17 mouse cellular contexts compared by ENCODE assay signal in genomic region chr7:98486471-98486917, GRCm38 (mm10). TPM values are rescaled to one million over a fixed set of nuclear protein-coding genes. Genes with fewer than 3 reads are reported as not detected.
DNase-seq lines count a peak whose midpoint lies in the region; ATAC-seq and TF ChIP-seq lines count a peak whose summit lies in the region.
"Had no signal": no experiment of that assay in that cellular context is flagged by ENCODE, and none has a peak within 500 bp of the region (broad histone marks: within the 10 kb centered on the region; RNA-seq: fewer than 3 reads in every experiment).

No protein-coding gene starts in this region.

- H3K4me1 ChIP-seq in kidney, postnatal 0 days (replicated peaks; ENCODE audit: insufficient read depth, low read length): peaks cover 32% of the 10 kb centered on the region
- peaks cover 40% of the 10 kb centered on the region for H3K4me1 ChIP-seq in kidney, embryonic 16.5 days (ENCODE audit: insufficient read depth, low read length)
- H3K4me1 ChIP-seq in liver, embryonic 11.5 days (replicated peaks; ENCODE audit: control insufficient read depth, insufficient read depth, low read length): peaks cover 5% of the 10 kb centered on the region; the same call in 1 of the 2 replicates

- no peak overlapping the region for H3K4me2 ChIP-seq in kidney, postnatal 0 days (ENCODE audit: low read length)
- no peak overlapping the region for H3K4me2 ChIP-seq in kidney, embryonic 16.5 days (replicated peaks; ENCODE audit: low read depth, low read length)
- H3K4me2 ChIP-seq in liver, embryonic 11.5 days: no peak overlapping the region
- H3K4me2 ChIP-seq: hindbrain, embryonic 15.5 days; liver, embryonic 15.5 days; stomach, embryonic 15.5 days had no signal

- WGBS in kidney, postnatal 0 days: 32% methylated on average over 7 of the region's 7 CpGs
- WGBS in kidney, embryonic 16.5 days: 37% methylated on average over 7 of the region's 7 CpGs
- WGBS in liver, embryonic 11.5 days: 68% methylated on average over 7 of the region's 7 CpGs

- H3K9ac ChIP-seq in kidney, postnatal 0 days (ENCODE audit: low read depth, low read length): 0 out of 2 replicates have a peak overlapping the region, but pooled peaks have one; percentile 13
- no peak overlapping the region for H3K9ac ChIP-seq in kidney, embryonic 16.5 days (replicated peaks; ENCODE audit: low read length)
- no peak overlapping the region for H3K9ac ChIP-seq in liver, embryonic 11.5 days (ENCODE audit: low read depth, low read length)
- H3K9ac ChIP-seq: hindbrain, embryonic 15.5 days; liver, embryonic 15.5 days; stomach, embryonic 15.5 days had no signal

- no peaks in the 10 kb centered on the region for H3K36me3 ChIP-seq in kidney, postnatal 0 days (ENCODE audit: insufficient read depth, low read length)
- no peaks in the 10 kb centered on the region for H3K36me3 ChIP-seq in kidney, embryonic 16.5 days (ENCODE audit: insufficient read depth, low read length)
- no peaks in the 10 kb centered on the region for H3K36me3 ChIP-seq in liver, embryonic 11.5 days (ENCODE audit: control insufficient read depth, insufficient read depth, low read length)
- H3K36me3 ChIP-seq: hindbrain, embryonic 15.5 days; liver, embryonic 15.5 days; stomach, embryonic 15.5 days had no signal

- H3K9me3 ChIP-seq in kidney, postnatal 0 days (replicated peaks; ENCODE audit: low read length): no peaks in the 10 kb centered on the region
- no peaks in the 10 kb centered on the region for H3K9me3 ChIP-seq in kidney, embryonic 16.5 days (ENCODE audit: low read length)
- H3K9me3 ChIP-seq in liver, embryonic 11.5 days (ENCODE audit: control insufficient read depth, low read length): no peaks in the 10 kb centered on the region
- H3K9me3 ChIP-seq: hindbrain, embryonic 15.5 days; liver, embryonic 15.5 days; stomach, embryonic 15.5 days had no signal

- H3K27me3 ChIP-seq in kidney, postnatal 0 days (ENCODE audit: insufficient read depth, low read length): no peaks in the 10 kb centered on the region
- H3K27me3 ChIP-seq in kidney, embryonic 16.5 days (ENCODE audit: insufficient read depth, low read length): no peaks in the 10 kb centered on the region
- peaks cover 24% of the 10 kb centered on the region for H3K27me3 ChIP-seq in liver, embryonic 11.5 days (replicated peaks; ENCODE audit: control insufficient read depth, insufficient read depth, low read length)
- H3K27me3 ChIP-seq: hindbrain, embryonic 15.5 days; stomach, embryonic 15.5 days had no signal

- no peak overlapping the region for H3K4me3 ChIP-seq in kidney, postnatal 0 days (replicated peaks; ENCODE audit: low read depth, low read length)
- no peak overlapping the region for H3K4me3 ChIP-seq in kidney, embryonic 16.5 days (ENCODE audit: low read length)
- H3K4me3 ChIP-seq in liver, embryonic 11.5 days (ENCODE audit: low read depth, low read length): no peak overlapping the region
- H3K4me3 ChIP-seq: hindbrain, embryonic 15.5 days; liver, embryonic 15.5 days; stomach, embryonic 15.5 days had no signal

- H3K27ac ChIP-seq in kidney, postnatal 0 days: no peak overlapping the region
- no peak overlapping the region for H3K27ac ChIP-seq in kidney, embryonic 16.5 days (ENCODE audit: low read length)
- no peak overlapping the region for H3K27ac ChIP-seq in liver, embryonic 11.5 days (ENCODE audit: low read depth, low read length)
- H3K27ac ChIP-seq: hindbrain, embryonic 15.5 days; liver, embryonic 15.5 days; macrophage; stomach, embryonic 15.5 days had no signal

- ATAC-seq in kidney, postnatal 0 days (replicated peaks; ENCODE audit: low FRiP score, low read depth): no peak
- no peak for ATAC-seq in kidney, embryonic 16.5 days (ENCODE audit: low FRiP score, low TSS enrichment)
- ATAC-seq in cerebellum, adult (ENCODE audit: insufficient number of reproducible peaks, low FRiP score, low TSS enrichment): no peak
- ATAC-seq in liver, embryonic 11.5 days (replicated peaks; ENCODE audit: low FRiP score): no peak

- no peak for TF ChIP-seq CTCF in kidney, postnatal 0 days (IDR thresholded peaks at IDR 0.05; ENCODE audit: low read depth)

- no peak for DNase-seq in kidney, postnatal 0 days (ENCODE audit: low spot score)
- peak; percentile 25 for DNase-seq in right cerebral cortex, postnatal 4 days
- no peak for DNase-seq in right cerebral cortex, adult 18-20 months
- peak; percentile 66 to 81 for DNase-seq in spleen, postnatal 36 days (ENCODE audit: low spot score in 2 of 2)
- peak; percentile 83 for DNase-seq in thymus, postnatal 4 days
- no peak for DNase-seq in liver, embryonic 11.5 days (ENCODE audit: low spot score)
- DNase-seq: cerebellum, adult 11-12 months; gastrocnemius, postnatal 25 days; kidney, adult 8-10 months had no signal

RNA-seq across cellular contexts. Expression of gene Lrrc32, which starts 2.6 kb away (rescaled TPM):
- 13.8 and 15.1 TPM in 2 replicates for polyA plus RNA-seq in kidney, postnatal 0 days (2015; fragmentation: Nextera tagmentation; extraction: Ambion mirVana)
- 15.3 and 17.9 TPM in 2 replicates for polyA plus RNA-seq in kidney, embryonic 16.5 days (2015; fragmentation: Nextera tagmentation; extraction: Ambion mirVana)
- 17.1 and 21.0 TPM in 2 replicates for polyA plus RNA-seq in liver, embryonic 11.5 days (2014; fragmentation: Nextera tagmentation; extraction: Ambion mirVana)

RNA-seq across cellular contexts. Expression of gene Gucy2d, which starts 46.3 kb away (rescaled TPM):
- not detected in 2 replicates for polyA plus RNA-seq in kidney, postnatal 0 days (2015; fragmentation: Nextera tagmentation; extraction: Ambion mirVana)
- polyA plus RNA-seq in kidney, embryonic 16.5 days (2015; fragmentation: Nextera tagmentation; extraction: Ambion mirVana): 0.09 TPM in 1 of 2 replicates, not detected in the other
- polyA plus RNA-seq in liver, embryonic 11.5 days (2014; fragmentation: Nextera tagmentation; extraction: Ambion mirVana): not detected in 2 replicates
- polyA plus RNA-seq: cortical plate, adult 2 months; heart, embryonic 16.5 days; liver, embryonic 15.5 days; macrophage had no signal

Comparison
In these comparisons a context has a peak if more than half of its experiments do, and no peak if none do; other contexts are left out.
1. DNase-seq: peak in right cerebral cortex, postnatal 4 days (single experiment), spleen, postnatal 36 days (2 of 2) and thymus, postnatal 4 days (single experiment); none in kidney, postnatal 0 days (single experiment), right cerebral cortex, adult 18-20 months (single experiment) and liver, embryonic 11.5 days (single experiment).